Mouse (Mus musculus): ENCODE measurements around the gene Ptgdr2.

The Ptgdr2 gene

DNA sequence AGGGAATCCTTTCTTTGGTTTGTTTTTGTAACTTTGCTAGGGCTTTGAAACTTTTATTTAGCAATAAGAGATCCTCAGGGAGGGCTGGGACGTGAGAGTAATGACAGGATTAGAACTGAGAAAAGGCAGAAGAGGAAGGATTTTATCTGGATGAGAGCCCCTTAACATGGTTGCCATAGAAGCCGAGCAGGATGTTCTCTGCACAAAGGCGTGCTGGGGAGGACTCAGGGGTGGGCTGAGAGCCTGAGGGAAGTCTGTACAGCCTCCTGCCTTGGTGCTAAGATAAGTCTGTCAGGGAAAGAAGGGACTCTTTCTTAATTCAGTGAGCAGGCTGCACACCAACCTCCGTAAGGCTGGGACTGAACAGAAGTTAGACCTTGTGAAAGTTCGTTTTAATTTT, 1.9 kb upstream of the Ptgdr2 start:
- no peak for DNase-seq

- DNase-seq: no peak
Measured at GRCm38 (mm10) chr19:10936077-10936476, 883 bp upstream of the Ptgdr2 start.

DNA sequence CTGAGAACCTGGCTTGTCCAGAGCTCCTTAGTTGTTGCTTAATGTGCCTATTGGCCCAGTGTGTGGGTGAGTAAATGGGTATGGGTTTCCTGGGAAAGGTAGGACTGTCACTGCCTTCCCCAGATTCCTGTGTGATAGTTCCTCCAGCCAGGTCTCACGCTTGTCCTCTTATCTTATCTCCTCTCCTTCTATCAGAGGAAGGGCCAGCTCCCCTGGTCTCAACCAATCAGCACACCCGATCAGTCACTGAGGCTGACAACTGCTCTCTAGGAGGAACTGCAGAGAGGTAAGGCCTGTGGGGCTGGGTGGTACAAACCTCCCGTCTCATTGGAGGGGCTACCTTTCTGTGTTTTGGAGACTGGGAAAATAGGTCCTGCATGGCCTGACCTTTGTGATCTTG, 1.8 kb downstream of the Ptgdr2 start:
- DNase-seq: no peak

- DNase-seq: peak; percentile 88
Measured at GRCm38 (mm10) chr19:10940097-10940800, 3.3 kb downstream of the Ptgdr2 start.

DNA sequence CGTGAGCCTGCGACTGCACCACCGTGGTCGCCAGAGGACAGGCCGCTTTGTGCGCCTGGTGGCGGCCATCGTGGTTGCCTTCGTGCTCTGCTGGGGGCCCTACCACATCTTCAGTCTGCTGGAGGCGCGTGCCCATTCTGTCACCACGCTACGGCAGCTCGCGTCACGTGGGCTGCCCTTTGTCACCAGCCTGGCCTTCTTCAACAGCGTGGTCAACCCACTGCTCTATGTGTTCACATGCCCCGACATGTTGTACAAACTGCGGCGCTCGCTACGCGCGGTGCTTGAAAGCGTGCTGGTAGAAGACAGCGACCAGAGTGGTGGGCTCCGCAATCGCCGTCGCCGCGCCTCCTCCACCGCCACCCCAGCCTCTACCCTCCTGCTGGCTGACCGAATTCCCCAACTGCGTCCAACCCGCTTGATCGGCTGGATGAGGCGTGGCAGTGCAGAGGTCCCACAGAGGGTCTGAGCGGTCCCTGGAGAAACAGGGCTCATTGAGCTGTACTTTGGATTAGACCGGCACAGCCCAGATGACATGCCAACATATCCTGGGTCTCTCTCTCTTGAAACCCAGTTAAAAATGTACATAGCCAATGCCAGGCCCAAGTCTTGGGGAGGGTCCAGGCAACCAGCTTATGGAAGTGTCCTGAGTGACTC, 4.0 kb downstream of the Ptgdr2 start:
- DNase-seq: peak; percentile 78

DNA sequence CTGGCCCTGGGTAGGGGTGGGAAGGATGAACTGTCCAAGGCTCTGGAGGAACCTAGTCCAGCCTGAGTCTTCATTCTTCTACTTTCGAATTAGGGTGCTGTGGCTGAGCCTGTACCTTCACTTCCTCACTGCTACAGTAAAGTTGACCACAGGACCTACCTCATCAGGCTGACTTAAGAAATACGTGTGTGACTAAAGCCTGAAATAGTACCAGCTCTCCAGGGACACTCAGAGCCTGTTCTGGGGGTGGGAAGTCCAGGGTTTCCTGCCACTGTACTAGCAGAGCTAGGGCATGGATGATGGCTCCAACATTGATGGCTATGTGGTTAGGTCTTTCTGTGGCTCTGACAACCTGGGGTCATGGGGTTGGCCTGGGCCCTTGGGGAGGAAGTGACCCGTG, 7.0 kb downstream of the Ptgdr2 start:
- DNase-seq: no peak

DNA sequence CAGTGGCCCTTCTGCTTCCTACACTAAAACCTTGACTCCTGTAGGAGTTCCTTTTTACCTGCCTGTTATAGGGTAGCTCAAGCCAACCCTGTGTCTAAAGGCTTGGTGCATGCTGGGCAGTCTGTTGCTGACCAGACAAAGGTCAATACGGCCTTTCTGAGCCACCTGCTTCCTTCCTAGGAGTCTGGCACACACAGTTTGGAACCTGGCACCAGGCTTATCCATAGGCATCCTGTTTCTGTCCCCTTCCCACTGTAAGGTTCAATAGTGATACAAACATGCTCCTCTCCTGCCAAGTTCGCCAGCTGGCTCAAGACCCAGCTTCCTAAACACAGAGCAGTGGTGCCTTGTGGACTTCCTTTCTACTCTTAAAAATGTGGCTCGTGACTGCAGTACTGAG, 9.5 kb downstream of the Ptgdr2 start:
- DNase-seq: no peak

DNA sequence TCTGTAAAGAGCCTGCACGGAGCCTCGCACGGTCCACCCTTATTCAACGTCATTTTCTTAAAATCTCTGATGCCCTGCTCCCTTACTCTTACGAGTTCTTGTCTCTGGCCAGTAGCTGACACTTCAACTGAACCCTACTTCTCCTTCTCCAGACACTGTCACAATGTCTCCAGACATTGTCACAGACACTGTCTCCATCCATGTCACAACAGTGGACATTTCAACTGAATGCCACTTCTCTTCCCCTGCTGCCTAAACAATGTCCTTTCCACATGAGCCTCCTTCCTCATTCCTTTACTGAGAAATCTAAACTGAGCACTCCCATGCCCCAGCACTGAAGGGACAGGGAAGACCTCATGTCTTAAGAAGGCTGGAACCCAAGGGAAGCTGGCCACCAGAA, 10.3 kb downstream of the Ptgdr2 start:
- no peak for DNase-seq

DNA sequence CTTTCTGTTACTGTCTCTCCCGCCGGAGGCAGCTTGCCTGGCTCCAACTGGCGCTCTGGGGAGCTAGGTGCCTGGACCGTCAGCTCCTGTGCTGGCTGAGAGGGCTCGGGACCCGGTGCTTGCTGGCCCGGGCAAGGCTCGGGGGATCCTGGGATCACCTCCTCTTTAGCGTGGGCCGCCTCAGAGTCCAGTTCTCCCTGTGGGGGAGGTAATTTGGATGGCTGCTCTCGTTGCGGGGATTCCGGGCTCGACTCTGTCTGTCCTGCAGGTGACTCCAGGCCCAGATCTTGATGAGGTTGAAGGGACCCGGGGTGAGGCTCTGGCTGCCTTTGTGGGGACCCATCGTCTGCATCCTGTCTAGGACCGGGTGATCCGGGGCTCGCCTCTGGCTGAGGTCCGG, 11.5 kb downstream of the Ptgdr2 start:
- DNase-seq: no peak

DNA sequence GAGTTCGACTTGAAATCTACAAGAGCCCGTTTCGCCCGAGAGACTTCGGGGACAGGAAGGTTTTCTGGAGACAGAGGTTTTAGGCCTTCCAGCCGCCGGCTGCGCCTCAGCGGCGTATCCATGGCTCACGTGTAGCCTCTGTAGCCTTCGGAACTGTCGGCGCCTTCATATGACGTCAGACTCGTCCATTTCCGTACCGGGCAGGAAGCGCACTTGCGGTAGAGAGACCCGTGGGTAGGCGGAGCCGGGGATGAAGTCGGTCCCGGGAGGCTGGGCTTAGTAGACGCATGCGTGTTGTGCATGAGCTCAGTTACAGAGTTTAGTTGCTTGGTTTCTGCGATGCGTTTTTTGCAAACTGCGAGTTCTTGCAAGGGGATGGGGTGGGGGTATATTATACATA, 12.2 kb downstream of the Ptgdr2 start, which contains the start of gene Ccdc86:
Gene Ccdc86 (minus strand): TSS at position 155 of the 400 bp plus-strand sequence.
- DNase-seq: peak; percentile 99

- DNase-seq: no peak
Measured at GRCm38 (mm10) chr19:10949558-10949957, 12.6 kb downstream of the Ptgdr2 start.

- DNase-seq: peak; percentile 73
Measured at GRCm38 (mm10) chr19:10952021-10952939, 15.3 kb downstream of the Ptgdr2 start.

DNA sequence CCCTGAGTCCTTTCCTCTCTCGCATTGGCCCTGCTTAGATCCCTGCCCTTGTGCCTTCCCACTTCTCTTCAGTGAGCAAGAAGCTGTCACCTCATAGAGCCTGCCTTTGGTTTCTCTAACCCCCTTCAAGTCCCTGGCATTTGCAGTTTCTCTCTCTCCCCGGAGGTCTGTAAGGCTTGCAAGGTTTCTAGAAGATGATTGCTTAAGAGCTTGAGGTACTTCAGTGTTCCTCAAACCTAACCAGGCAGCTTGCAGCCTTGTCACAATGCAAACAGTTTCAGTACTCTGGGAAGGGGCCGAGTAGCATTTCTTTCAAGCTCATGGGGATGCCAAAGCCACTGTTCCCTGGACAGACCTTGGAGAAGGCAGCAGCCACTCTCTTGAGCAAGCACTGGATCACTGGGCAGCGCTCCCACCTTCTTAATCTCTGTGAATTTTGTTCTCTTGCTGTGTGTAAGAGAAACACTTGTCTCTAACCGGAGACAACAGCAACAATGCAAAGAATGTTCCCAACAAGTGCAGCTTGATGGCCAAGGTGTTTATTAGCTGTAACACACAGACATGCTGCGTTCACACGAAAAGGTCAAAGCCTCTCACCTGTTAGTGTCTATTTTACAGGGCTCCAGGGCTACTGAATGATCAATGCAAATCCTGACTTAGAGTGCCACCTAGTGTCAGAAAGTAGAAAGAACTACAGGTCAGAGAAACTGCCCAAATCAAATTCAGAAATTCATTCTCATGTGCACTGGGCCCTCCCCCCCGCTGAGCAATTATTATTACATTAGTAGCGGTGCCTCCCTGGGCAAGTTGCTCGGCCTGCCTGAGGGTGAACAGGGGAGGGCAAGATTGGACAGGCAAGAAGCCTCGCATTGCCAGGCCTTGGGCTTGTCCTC, 22.4 kb downstream of the Ptgdr2 start:
- peak; percentile 90 for DNase-seq

DNA sequence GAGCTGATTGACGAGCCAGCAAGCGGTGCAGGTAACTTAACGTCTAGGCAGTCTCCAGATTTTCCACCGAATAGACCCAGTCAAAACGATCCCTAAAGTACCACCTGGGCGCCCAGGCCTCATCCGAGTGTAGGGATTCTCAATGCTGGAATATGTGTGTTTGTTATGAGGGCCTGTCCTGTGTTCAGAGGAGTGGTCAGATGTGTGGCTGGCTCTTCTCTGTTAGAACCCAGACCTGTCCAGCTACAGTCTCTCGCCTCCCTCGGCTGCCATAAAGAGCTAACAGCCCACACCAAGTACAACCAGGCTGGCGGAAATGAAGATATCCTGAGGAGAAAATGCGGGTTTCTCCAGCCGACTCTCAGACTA, 23.0 kb downstream of the Ptgdr2 start:
- no peak for DNase-seq

DNA sequence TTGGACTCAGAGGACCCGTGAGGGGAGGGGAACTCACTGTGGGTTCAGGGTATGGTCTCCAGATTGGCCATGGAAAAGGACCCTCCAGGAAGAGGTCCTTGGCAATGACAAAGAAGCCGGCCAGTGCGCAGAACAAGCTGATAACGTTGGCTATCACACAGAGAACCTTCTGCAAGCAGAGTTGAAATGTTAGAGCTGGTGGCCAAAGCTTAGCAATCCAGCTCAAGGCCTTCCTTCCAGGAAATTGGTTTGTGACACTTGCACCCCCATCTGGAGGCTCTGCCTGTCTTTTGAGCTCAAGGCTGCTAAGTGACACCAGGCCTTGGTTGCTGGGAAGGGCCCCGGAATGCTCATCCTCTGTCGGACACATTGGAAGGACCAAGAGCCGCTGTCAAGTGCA, 28.8 kb downstream of the Ptgdr2 start:
- no peak for DNase-seq

DNA sequence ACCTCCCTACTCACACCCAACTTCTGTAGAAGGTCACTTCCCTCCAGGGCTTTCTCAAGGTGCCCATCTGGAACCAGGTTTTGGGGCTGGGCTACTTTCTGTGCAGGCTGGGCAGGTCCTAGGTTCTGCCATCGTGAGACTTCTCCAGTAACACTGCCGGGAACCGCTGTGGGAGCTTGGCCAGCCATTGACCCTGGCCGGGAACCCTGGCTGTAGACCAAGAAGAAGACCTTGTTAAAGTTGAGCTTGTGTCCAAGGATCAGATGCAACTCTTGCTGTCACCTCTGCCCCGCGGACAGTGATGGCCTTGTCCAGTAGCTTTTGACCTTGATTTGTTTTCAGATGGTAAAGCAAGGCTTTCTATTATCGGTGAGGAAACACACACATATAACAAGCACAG, 31.6 kb downstream of the Ptgdr2 start:
- DNase-seq: no peak

DNA sequence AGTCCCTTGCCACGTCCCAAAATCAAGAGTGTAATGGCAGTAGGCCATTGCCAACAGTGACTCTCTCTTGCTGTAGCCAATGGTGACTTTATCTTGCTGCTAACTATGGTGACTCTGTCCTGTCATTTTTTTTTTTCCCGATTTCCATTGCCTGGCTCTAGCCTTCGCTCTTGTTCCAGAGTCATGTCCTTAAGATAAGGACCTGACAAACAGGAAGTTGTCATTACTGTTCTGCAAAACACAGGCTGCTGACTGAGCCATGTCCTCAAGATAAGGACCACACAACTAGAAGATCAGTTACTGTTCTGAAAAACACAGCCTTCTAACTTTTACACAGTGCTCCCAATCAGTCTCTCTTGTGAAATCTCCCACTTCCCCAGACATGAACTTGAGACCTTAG, 33.5 kb downstream of the Ptgdr2 start:
- no peak for DNase-seq

- DNase-seq: no peak
Measured at GRCm38 (mm10) chr19:10972660-10973059, 35.7 kb downstream of the Ptgdr2 start.

- DNase-seq: no peak
Measured at GRCm38 (mm10) chr19:10973187-10973586, 36.2 kb downstream of the Ptgdr2 start.

DNA sequence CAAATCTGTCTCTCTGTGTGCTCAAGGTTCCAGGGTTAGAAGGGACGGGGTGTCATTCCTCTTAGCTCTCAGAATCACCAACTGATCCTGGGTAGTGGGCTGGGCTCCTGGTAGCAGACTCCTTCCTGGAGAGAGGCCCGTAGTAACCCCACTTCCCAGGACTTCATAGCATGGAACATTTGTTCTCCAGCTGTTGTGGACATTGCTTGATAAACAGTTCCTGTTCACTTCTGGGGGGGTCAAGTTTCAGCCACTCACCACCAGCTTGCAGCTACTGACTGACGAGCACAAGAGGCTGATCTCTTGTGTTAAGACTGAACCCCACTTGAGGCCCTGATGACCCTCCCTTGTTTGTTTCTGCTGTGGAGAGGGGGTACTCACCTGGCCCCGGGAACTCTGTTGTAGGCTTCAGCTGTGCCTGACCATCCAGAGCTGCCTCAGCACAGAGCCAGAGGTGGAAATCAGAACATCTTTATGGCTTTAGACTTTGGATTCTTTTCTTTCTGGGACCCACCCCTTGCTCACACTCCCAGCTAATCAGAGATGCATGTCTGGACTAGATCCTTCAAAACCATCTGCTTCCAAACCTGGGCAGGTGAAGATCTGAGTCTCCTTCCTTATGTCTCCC, 37.4 kb downstream of the Ptgdr2 start, which contains the start of gene Ms4a10:
Gene Ms4a10 (minus strand): TSS at position 433 of the 628 bp plus-strand sequence.
- no peak for DNase-seq

GRCm38 (mm10) chr19:10975187-10975586, 38.2 kb downstream of the Ptgdr2 start:
- DNase-seq: no peak

- peak; percentile 28 for DNase-seq
Measured at GRCm38 (mm10) chr19:10976318-10976717, 39.4 kb downstream of the Ptgdr2 start.

Measured in retina, postnatal 1 day (tissue).